Mouse (Mus musculus): Measurements from ENCODE around the gene Ripor3.

GRCm38 (mm10) chr2:168002884-168003283, 7.5 kb downstream of the Ripor3 start:
- TF ChIP-seq POLR2A (IDR thresholded peaks at IDR 0.05; ENCODE audit: insufficient read depth, low read length) (no peak), EP300 (IDR thresholded peaks at IDR 0.05; ENCODE audit: insufficient read depth, low read depth, low read length) (no peak)
